Mouse (Mus musculus): Measurements from ENCODE around the gene C2cd4b. TPM values are rescaled to one million over a fixed set of nuclear protein-coding genes. Genes with fewer than 3 reads are reported as not detected.

The C2cd4b gene
- polyA plus RNA-seq, 1 experiment: 1.7 TPM

- DNase-seq: no peak
Observed at GRCm38 (mm10) chr9:67722378-67722777, 36.9 kb upstream of the C2cd4b start.

GRCm38 (mm10) chr9:67725196-67725595 lies 34.0 kb upstream of the C2cd4b start:
- no peak overlapping the region for H3K27ac ChIP-seq (ENCODE audit: control insufficient read depth, insufficient read depth, low read length)
- no peak overlapping the region for H3K4me3 ChIP-seq (ENCODE audit: control insufficient read depth, insufficient read depth, low read length)
- no peaks in the 10 kb centered on the region for H3K4me1 ChIP-seq (replicated peaks; ENCODE audit: control insufficient read depth, insufficient read depth, low read length)
- no peak for DNase-seq
- no peaks in the 10 kb centered on the region for H3K27me3 ChIP-seq (ENCODE audit: control insufficient read depth, insufficient read depth, low read length)
- TF ChIP-seq POLR2A (IDR thresholded peaks at IDR 0.05; ENCODE audit: control insufficient read depth, extremely low read depth, insufficient read depth, low read length, poor library complexity): no peak
- TF ChIP-seq CTCF (IDR thresholded peaks at IDR 0.05; ENCODE audit: borderline replicate concordance, control insufficient read depth, extremely low read depth, insufficient read depth, low read length, poor library complexity): no peak
- no peaks in the 10 kb centered on the region for H3K36me3 ChIP-seq (ENCODE audit: control insufficient read depth, insufficient read depth, low read length)
- WGBS: 72% methylated on average over 3 of the region's 3 CpGs

More at GRCm38 (mm10) chr9:67722378-67722777, 36.9 kb upstream of the C2cd4b start:
- 71% methylated on average over 8 of the region's 8 CpGs for WGBS
- Histone ChIP-seq H3K4me1 (replicated peaks; ENCODE audit: control insufficient read depth, insufficient read depth, low read length) (no peaks in the 10 kb centered on the region), H3K27ac (ENCODE audit: control insufficient read depth, insufficient read depth, low read length) (no peak overlapping the region), H3K4me3 (ENCODE audit: control insufficient read depth, insufficient read depth, low read length) (no peak overlapping the region), H3K27me3 (ENCODE audit: control insufficient read depth, insufficient read depth, low read length) (no peaks in the 10 kb centered on the region), H3K36me3 (ENCODE audit: control insufficient read depth, insufficient read depth, low read length) (no peaks in the 10 kb centered on the region)
- TF ChIP-seq POLR2A (IDR thresholded peaks at IDR 0.05; ENCODE audit: control insufficient read depth, extremely low read depth, insufficient read depth, low read length, poor library complexity): no peak
- no peak for TF ChIP-seq CTCF (IDR thresholded peaks at IDR 0.05; ENCODE audit: borderline replicate concordance, control insufficient read depth, extremely low read depth, insufficient read depth, low read length, poor library complexity)

- Histone ChIP-seq H3K27ac (ENCODE audit: control insufficient read depth, insufficient read depth, low read length) (no peak overlapping the region), H3K36me3 (ENCODE audit: control insufficient read depth, insufficient read depth, low read length) (no peaks in the 10 kb centered on the region), H3K4me3 (ENCODE audit: control insufficient read depth, insufficient read depth, low read length) (no peak overlapping the region), H3K4me1 (replicated peaks; ENCODE audit: control insufficient read depth, insufficient read depth, low read length) (no peaks in the 10 kb centered on the region), H3K27me3 (ENCODE audit: control insufficient read depth, insufficient read depth, low read length) (no peaks in the 10 kb centered on the region)
- no peak for DNase-seq
- 95% methylated on average over 15 of the region's 15 CpGs for WGBS
- TF ChIP-seq CTCF (IDR thresholded peaks at IDR 0.05; ENCODE audit: borderline replicate concordance, control insufficient read depth, extremely low read depth, insufficient read depth, low read length, poor library complexity) (no peak), POLR2A (IDR thresholded peaks at IDR 0.05; ENCODE audit: control insufficient read depth, extremely low read depth, insufficient read depth, low read length, poor library complexity) (no peak)
Observed at GRCm38 (mm10) chr9:67733716-67734115, 25.5 kb upstream of the C2cd4b start.

- H3K4me3 ChIP-seq (ENCODE audit: control insufficient read depth, insufficient read depth, low read length): no peak overlapping the region
- H3K27me3 ChIP-seq (ENCODE audit: control insufficient read depth, insufficient read depth, low read length): no peaks in the 10 kb centered on the region
- no peaks in the 10 kb centered on the region for H3K4me1 ChIP-seq (replicated peaks; ENCODE audit: control insufficient read depth, insufficient read depth, low read length)
- WGBS: 50% methylated on average over 11 of the region's 11 CpGs
- no peak for DNase-seq
- H3K27ac ChIP-seq (ENCODE audit: control insufficient read depth, insufficient read depth, low read length): no peak overlapping the region
- H3K36me3 ChIP-seq (ENCODE audit: control insufficient read depth, insufficient read depth, low read length): no peaks in the 10 kb centered on the region
- TF ChIP-seq CTCF (IDR thresholded peaks at IDR 0.05; ENCODE audit: borderline replicate concordance, control insufficient read depth, extremely low read depth, insufficient read depth, low read length, poor library complexity) (no peak), POLR2A (IDR thresholded peaks at IDR 0.05; ENCODE audit: control insufficient read depth, extremely low read depth, insufficient read depth, low read length, poor library complexity) (no peak)
Observed at GRCm38 (mm10) chr9:67735426-67735825, 23.8 kb upstream of the C2cd4b start.

- 93% methylated on average over 2 of the region's 2 CpGs for WGBS
- Histone ChIP-seq H3K4me3 (ENCODE audit: control insufficient read depth, insufficient read depth, low read length) (no peak overlapping the region), H3K27me3 (ENCODE audit: control insufficient read depth, insufficient read depth, low read length) (no peaks in the 10 kb centered on the region), H3K36me3 (ENCODE audit: control insufficient read depth, insufficient read depth, low read length) (no peaks in the 10 kb centered on the region), H3K4me1 (replicated peaks; ENCODE audit: control insufficient read depth, insufficient read depth, low read length) (no peaks in the 10 kb centered on the region), H3K27ac (ENCODE audit: control insufficient read depth, insufficient read depth, low read length) (no peak overlapping the region)
- DNase-seq: no peak
- no peak for TF ChIP-seq POLR2A (IDR thresholded peaks at IDR 0.05; ENCODE audit: control insufficient read depth, extremely low read depth, insufficient read depth, low read length, poor library complexity)
- no peak for TF ChIP-seq CTCF (IDR thresholded peaks at IDR 0.05; ENCODE audit: borderline replicate concordance, control insufficient read depth, extremely low read depth, insufficient read depth, low read length, poor library complexity)
Observed at GRCm38 (mm10) chr9:67741256-67741655, 18.0 kb upstream of the C2cd4b start.

GRCm38 (mm10) chr9:67753411-67754182 lies 5.6 kb upstream of the C2cd4b start:
- Histone ChIP-seq H3K27me3 (ENCODE audit: control insufficient read depth, insufficient read depth, low read length) (no peaks in the 10 kb centered on the region; the same call in 1 of the 2 replicates), H3K27ac (ENCODE audit: control insufficient read depth, insufficient read depth, low read length) (no peak overlapping the region), H3K4me1 (replicated peaks; ENCODE audit: control insufficient read depth, insufficient read depth, low read length) (no peaks in the 10 kb centered on the region), H3K36me3 (ENCODE audit: control insufficient read depth, insufficient read depth, low read length) (no peaks in the 10 kb centered on the region), H3K4me3 (ENCODE audit: control insufficient read depth, insufficient read depth, low read length) (no peak overlapping the region)
- no peak for DNase-seq
- 90% methylated on average over 16 of the region's 16 CpGs for WGBS
- no peak for TF ChIP-seq CTCF (IDR thresholded peaks at IDR 0.05; ENCODE audit: borderline replicate concordance, control insufficient read depth, extremely low read depth, insufficient read depth, low read length, poor library complexity)
- no peak for TF ChIP-seq POLR2A (IDR thresholded peaks at IDR 0.05; ENCODE audit: control insufficient read depth, extremely low read depth, insufficient read depth, low read length, poor library complexity)
